Mouse (Mus musculus): Measurements from ENCODE around the gene Grin1.

Gene Grin1

GRCm38 (mm10) chr2:25318971-25319773 is at the start of gene Grin1:
Gene Grin1, minus strand, starts transcription at chr2:25319187.
- DNase-seq: peak; percentile 93

- peak; percentile 80 for DNase-seq
These were observed 46.2 kb upstream of the Grin1 start, which contains the start of gene Uap1l1 for GRCm38 (mm10) chr2:25365091-25365761. Gene Uap1l1, minus strand, starts transcription at chr2:25365682.

- no peak for DNase-seq
These were observed 45.7 kb upstream of the Grin1 start for GRCm38 (mm10) chr2:25364761-25365090.

- no peak for DNase-seq
These were observed 45.3 kb upstream of the Grin1 start for GRCm38 (mm10) chr2:25364313-25364712.

- no peak for DNase-seq
These were observed 44.6 kb upstream of the Grin1 start for GRCm38 (mm10) chr2:25363478-25364178.

- no peak for DNase-seq
These were observed 40.9 kb upstream of the Grin1 start for GRCm38 (mm10) chr2:25359848-25360247.

GRCm38 (mm10) chr2:25356208-25357079 is 37.5 kb upstream of the Grin1 start, which contains the start of gene Dpp7:
Gene Dpp7, minus strand, starts transcription at chr2:25356359.
- DNase-seq: peak; percentile 84

GRCm38 (mm10) chr2:25355419-25356066 is 36.6 kb upstream of the Grin1 start:
- no peak for DNase-seq

GRCm38 (mm10) chr2:25354211-25354610 is 35.2 kb upstream of the Grin1 start:
- DNase-seq: no peak

GRCm38 (mm10) chr2:25350701-25351100 is 31.7 kb upstream of the Grin1 start:
- DNase-seq: no peak

GRCm38 (mm10) chr2:25349499-25349898 is 30.5 kb upstream of the Grin1 start:
- DNase-seq: no peak

- no peak for DNase-seq
These were observed 29.2 kb upstream of the Grin1 start for GRCm38 (mm10) chr2:25348162-25348561.

GRCm38 (mm10) chr2:25338303-25338702 is 19.3 kb upstream of the Grin1 start:
- no peak for DNase-seq

GRCm38 (mm10) chr2:25333569-25333968 is 14.6 kb upstream of the Grin1 start:
- DNase-seq: no peak

- peak; percentile 99 for DNase-seq
These were observed 13.5 kb upstream of the Grin1 start, which contains the start of gene Man1b1 for GRCm38 (mm10) chr2:25332286-25333160. Gene Man1b1, plus strand, starts transcription at chr2:25332338.

GRCm38 (mm10) chr2:25331470-25331869 is 12.5 kb upstream of the Grin1 start:
- no peak for DNase-seq

- no peak for DNase-seq
These were observed 9.5 kb upstream of the Grin1 start for GRCm38 (mm10) chr2:25328440-25328839.

- no peak for DNase-seq
These were observed 7.0 kb upstream of the Grin1 start for GRCm38 (mm10) chr2:25326036-25326435.

GRCm38 (mm10) chr2:25320084-25320483 is 1.1 kb upstream of the Grin1 start:
- DNase-seq: no peak

GRCm38 (mm10) chr2:25318119-25318966 is 644 bp downstream of the Grin1 start:
- peak; percentile 67 for DNase-seq
